Mouse (Mus musculus) hematopoietic stem cell, adult 5-6 weeks (primary cell): ENCODE measurements around the gene Kptn. TPM values are rescaled to one million over a fixed set of nuclear protein-coding genes. Genes with fewer than 3 reads are reported as not detected.
A peak's percentile ranks its signal among the peaks of the same experiment; 100 is the strongest.

ENCODE experiments used
- ATAC-seq, 2 experiments: fragments of 125-278 bp in 1 of 2; replicated peaks in 1 of 2; 2 replicates each; pipeline ENCODE4 v1.8.0; 2016 to 2017; ENCODE audit warnings: inconsistent platforms in 2 of 2, mild to moderate bottlenecking in 2 of 2, moderate number of reproducible peaks in 2 of 2, low read depth in 1 of 2, moderate TSS enrichment in 1 of 2; ENCODE audit not compliant: low FRiP score in 2 of 2, poor library complexity in 2 of 2, severe bottlenecking in 2 of 2, insufficient read depth in 1 of 2, low TSS enrichment in 1 of 2
- total RNA-seq: library from RNA; stranded (forward); fragments of 172-1452, 232-1000 nt; gene quantifications from 2 replicates; pipeline ENCODE4 v1.2.3, GENCODE M21; 2017

Kptn gene
- total RNA-seq: 13.8 and 14.8 TPM in 2 replicates

DNA sequence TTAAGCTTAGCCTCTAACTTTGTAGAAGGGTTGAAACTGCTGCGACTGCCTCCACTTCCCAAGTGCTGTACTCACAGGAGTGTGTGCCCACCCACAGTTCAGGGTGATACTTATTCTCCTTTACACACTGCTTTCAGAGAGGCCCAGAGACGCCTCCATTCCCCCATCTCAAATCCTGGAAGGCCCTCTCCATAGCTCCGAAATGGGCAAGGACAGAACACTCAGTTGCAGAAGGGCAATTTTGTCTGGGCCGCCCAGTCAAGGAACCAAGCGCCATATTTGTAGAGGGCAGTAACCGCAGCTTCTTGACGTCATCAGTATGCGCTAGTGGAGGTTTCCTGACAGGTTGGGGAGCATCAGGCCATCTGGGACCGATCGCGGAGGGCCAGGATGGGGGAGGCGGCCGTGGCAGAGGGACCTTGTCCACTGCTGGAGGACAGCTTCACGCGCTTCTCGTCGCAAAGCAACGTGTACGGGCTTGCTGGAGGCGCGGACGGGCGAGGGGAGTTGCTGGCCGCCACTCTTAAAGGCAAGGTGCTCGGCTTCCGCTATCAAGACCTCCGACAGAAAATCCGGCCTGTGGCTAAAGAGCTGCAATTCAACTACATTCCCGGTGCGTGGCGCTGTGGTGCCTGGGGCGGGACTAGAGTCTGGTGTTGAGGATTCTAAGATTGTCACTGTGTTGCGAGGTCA lies at the start of gene Kptn:
Gene Kptn, plus strand, starts transcription at position 327 of the 693 bp plus-strand sequence.
- ATAC-seq: peak; percentile 79 to 88

DNA sequence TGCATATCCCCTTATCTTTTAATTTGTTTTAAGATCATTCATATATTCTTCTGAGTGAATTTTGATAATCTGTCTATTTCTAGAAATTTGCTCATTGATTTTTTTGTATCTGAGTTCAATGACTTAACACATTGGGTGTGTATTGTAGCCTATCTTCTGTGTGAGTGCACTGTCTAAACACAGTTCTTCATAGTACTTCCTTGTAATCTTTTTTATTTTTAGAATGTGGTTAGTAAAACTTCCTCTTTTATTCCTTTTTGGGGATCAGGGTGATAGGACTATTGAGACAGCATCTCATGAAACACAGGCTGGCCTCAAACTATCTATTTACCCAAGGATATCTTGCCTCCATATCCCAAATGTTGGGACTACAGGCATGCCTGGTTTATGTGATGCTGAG lies 48.8 kb upstream of the Kptn start:
- ATAC-seq: peak; percentile 71 to 72; a peak in 3 of 4 replicates

DNA sequence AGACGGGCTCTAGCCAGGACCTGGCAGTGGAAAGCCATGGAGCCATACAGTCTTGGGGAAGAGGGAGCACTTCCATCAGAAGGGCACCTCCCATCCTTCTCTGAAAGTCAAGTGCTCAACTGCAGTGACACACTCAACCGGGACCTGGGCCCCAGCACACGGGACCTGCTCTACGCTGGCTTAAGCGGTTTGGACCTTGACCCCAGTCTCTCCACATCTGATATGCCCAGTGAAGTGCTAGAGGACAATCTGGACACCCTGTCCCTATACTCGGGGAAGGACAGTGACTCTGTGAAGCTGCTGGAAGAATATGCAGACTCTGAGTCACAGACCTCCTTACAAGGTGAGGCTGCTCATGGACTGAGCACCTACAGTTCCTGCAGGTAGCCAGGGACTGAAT lies 47.8 kb upstream of the Kptn start:
- no peak for ATAC-seq

DNA sequence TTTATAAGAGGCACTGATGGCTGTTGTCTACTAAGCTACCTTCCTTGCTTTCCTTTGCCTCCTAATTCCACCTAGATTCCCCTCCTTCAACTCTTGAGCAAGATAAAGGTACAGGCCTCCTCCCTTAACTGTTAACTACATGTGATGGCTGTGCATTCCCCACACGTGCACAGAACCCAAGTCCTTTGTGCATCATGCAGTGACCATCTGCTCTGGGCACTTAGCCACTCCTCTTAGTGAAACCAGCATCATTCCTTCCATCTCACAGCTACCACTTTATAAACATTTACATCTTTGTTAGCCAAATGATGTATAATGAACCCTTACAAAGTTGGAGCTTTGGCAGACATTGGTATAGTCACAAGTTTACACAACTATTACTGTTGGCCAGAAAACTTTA lies 39.7 kb upstream of the Kptn start:
- ATAC-seq: no peak

DNA sequence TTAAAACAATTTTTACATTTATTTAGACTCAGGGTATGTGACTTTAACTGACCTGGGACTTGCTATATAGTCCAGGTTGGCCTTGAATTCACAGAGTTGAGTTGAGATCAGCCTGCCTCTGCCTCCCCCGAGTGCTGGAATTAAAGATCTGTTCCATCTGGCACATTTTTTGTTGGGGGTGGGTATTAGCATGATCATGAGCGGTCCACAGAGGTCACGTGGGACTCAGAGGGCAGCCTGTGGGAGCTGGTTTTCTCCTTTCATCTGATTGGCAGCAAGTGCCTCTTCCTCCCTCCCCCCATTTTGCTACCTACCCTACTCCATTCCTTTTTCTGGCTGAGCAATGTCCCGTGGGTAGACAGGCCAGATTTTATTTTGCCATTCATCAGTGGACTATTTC lies 39.1 kb upstream of the Kptn start:
- ATAC-seq: no peak

DNA sequence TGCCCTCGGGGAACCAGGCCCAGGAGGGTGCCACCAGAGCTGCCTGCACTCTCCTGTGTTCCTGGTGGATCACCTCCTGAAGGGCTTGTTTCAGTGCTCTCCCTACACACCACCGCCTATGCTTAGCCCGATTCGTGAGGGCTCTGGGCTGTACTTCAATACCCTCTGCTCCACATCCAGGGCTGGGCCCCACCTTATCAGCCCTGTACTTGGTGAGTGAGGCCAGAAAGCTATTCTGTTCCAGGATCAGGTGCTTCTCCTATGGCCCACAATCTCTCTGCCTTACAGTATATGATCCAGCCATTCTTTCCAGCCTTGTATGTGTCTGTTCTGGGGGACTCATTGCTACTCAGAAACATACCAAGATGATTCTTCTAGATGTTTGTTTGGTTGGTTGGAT lies 36.3 kb upstream of the Kptn start:
- no peak for ATAC-seq

DNA sequence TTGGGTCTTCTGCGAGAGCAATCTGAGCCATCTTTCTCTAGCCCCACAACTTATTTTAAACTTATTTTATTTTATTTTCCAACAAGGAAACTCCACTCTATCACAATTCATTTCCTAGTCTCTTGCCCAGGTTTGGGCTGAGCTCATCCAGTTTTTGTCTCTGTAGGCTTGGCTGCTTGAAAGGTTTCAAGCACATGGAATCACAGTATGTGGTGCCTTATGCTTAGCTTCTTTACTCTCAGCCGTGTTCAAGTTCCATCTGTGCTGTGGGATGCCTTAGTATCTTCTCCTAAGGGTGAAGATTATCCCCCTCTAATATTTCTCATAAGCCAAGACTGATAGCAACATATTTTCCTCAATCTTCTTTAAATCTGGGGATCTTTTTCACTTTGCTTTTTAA lies 32.1 kb upstream of the Kptn start:
- no peak for ATAC-seq

DNA sequence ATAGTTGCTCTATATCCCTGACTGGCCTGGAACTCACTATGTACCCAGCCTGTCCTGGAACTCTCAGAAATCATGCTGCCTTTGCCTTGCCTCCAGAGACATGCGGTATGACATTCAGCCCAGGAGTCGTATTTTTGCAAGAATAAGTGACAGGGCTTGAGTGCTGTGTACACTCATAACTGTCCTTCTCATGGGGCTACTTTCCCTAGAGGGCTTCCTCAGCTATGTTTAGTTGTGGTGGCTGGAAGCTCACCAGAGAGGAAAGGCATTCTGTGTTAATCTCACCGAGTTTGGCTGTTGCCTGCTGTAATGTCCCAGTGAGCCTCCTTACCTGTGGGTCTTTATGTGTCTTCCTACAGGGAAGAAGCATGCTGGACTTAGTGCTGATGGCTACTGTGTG lies 25.1 kb upstream of the Kptn start:
- no peak for ATAC-seq

DNA sequence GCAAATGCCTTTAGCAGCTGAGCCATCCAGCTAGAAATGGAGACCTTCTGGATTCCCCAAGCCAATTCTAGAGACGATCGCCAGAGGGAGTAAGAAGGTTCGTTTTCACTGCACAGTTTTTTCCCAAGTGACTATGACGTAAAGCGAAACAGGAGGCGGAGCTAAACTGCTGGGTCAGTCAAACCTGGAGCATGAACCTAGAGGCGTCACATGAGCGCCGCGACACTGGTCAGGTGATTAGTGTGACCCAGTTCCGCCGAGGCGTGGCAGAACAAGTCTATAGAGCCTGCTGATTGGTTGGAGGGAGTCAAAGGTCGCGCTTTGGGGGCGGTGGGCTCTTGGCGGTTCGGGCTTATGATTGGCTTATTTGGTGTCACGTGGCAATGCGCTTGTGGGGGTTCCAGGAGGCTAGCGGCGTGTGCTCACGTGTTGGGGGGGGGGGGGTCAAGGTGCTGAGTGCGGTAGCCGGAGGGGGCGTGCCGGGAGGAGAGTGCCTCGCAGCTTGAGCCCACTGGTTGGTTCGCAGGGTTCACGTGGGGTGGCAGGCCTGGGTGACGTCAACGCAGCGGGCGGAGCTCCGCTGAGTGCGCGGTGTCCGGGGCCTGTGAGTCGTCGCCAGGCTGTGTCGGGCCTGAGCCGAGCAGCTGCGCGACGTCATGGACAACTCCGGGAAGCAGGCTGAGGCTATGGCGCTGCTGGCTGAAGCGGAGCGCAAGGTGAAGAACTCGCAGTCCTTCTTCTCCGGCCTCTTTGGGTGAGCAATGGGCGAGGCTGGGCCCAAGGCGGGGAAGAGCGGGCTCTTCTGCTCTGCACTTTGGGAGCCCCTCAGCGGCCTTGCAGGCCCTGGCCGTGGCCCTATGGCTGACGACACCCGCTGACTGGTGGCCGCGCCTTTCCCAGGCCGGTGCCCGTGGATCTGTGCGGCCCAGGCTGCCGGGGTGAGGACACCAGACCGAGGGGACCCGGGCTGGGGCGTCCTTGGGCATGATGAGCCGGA lies 21.4 kb upstream of the Kptn start, which contains the start of gene Napa:
Gene Napa, plus strand, starts transcription at position 438 of the 997 bp plus-strand sequence.
- peak; percentile 90 to 93 for ATAC-seq

DNA sequence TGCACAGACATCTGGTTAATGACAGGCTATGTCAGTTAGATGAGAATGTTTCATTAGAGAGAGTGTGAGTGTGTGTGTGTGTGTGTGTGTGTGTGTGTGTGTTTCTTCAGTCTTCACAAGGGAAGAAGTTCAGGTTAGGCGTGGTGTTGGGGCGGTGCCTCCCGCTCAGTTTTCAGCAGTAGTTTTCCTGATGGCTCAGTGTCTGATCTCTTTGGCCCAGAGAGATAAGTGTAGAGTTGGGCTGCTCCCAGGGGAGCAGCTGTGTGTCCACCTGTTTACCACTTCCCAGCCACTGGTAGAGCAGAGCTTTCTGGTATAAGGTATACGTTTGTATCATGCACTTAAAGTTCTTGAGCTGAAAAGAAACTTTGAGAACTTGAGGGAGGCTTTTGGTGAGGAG lies 19.8 kb upstream of the Kptn start:
- no peak for ATAC-seq

DNA sequence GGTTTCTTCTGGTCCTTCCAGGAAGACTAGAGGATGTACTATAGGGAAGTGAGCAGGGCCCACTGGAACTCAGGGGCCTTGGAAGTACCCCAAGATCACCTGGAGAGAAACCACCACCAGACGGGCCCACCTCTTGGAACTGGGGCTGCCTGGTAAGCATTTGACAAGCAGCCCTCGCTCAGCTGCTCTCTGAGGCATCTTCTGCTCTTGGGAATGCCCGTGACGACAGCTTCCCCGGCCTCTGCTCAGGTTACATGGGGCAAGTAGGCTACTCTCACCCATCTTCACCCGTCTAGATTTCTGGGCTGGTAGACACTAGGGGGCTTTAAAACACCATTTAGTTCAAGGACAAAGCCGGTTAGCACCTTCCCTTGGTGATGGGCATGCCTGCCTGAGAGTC lies 18.6 kb upstream of the Kptn start:
- ATAC-seq: no peak

DNA sequence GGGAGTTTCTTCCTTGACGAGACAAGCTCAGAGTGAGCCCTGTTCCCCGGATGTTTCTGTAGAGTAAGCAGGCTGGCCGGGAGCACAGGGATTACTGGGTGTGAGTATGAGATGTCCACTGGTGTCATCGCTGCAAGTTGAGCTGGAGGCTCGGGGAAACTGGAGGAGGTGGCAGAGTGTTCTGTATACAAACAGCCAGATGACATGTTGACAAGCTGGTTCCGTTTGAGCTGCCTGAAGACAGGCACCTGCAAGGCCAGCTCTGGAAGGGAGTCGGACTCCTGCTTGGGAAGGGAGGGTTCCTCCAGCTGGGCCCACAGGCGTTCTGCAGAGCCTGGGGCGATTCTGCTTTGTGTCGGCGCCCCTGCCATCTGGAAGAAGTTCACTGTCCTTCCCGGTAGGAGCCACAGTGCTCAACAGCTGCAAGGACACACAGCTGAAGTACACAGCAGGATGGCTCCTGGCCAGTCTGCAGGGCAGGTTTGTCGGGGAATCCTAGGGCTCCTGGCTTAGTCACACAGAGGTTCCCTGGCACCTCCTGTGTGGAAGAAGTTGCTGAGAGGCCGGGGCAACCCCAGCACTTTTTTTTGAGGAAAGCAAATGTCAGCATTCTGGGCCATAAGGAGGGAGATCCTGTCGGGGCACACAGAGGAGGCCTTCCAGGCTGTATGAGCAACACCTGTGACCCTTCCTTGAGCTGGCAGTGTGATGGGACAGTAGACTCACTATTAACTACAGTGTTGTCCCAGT lies 17.8 kb upstream of the Kptn start:
- no peak for ATAC-seq

DNA sequence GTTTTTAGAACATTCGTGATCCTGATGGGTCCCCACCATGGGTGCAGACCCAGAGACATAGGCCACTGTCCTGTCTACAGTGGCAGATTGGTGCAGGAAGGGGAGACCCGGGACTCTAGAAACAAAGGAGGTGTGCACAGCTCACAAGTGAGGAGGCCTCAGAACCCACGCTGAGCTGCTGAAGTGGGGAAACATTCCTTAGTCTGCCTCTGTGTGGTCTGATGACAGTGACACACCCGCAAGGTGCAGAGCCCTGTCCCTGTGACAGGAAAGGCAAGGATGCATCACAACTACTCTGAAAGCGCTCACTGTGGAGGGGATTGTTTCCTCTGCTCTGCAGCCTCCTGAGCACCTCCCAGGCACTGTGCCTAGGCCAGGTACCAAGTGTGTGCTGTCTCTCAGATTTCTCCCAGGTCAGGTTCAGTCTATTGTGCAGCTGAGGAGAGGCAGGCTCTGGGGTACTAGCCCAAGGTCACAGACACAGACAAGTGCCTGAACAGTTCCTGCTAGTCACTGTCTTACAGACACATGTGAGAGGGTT lies 16.9 kb upstream of the Kptn start:
- ATAC-seq: no peak

DNA sequence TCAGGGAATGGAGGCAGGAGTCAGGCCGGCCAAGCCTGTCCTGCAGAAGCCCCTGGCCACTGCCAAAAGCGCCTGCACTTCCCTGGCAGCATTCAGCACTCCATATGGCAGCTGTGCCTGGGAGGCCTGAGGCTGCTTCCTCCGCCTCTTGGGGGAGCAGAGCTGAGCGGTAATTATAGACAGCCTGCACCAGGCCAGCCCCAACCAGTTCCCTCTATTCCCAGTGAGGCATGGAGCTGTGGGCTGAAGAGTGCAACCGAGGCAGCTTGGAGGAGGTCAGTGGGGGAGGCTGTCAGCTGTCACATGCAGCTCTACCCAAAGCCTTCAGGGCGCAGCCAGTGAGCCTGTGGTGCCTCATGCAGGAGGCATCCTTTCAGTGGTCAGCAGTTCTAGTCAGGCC lies 15.9 kb upstream of the Kptn start:
- no peak for ATAC-seq

DNA sequence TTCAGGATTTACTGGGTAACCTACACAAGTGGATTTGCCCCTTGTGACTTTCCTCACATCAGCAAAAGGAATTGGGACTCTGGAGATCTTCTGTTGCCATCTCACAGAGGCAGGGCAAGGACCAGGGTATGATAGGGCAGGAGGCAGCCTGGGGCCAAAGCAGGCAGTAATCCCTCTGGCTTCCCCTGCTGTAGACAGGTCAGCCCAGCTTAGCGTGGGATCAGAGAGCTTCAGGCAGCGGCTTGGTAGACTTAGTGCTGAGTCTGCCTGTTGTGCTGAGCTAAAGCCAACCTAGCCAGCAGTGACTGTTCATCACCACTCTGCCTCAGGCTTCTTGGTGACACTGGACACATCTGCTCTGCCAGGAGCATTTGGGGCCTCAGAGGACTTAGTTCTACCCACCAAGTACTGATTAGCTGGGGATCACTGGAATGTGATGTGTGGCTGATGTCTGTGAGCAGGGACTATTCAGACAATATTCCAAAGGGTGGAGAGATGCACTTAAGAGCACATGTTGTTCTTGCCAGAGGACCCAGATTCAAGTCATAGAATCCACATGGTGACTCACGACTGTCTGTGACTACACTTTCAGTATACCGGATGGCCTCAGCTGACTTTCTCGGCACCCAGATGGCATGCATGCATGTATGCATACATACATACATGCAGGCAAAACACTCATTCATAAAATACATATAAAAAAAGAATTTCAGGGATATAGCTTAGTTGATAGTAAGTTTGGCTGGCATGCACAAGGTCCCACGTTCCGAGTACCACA lies 14.9 kb upstream of the Kptn start:
- ATAC-seq: no peak

DNA sequence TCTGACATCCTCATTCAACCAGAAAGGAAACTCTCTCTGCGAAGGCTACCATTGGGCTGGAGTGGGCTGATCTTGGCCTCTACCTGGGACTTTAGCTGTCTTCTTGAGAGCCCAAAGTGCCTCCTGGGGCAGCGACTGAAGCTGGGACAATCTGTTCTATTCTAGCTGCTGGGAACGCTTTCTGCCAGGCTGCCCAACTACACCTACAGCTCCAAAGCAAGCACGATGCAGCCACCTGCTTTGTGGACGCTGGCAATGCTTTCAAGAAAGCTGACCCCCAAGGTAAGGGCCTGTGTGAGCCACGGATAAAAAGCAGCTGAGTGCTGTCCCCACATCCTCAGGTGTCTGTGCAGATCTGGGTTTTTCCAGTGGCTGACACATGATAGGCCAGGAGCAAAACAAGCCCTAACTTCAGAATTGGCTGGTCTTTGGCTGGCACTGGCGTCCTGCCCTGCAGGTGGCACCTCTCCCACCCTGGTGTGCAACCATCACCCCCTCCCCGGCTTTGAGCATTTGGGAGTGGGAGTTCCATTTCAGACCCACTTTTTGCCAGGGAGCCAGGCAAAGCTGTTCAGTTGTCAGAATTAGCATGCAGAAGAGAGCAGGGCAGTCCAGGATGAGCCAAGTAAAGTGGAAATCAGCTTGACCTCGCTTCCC lies 10.7 kb upstream of the Kptn start:
- ATAC-seq: no peak
